Mouse (Mus musculus) adrenal gland, postnatal 10 days (tissue): ENCODE data around the gene Fxn. TPM values are rescaled to one million over a fixed set of nuclear protein-coding genes. Genes with fewer than 3 reads are reported as not detected.

Source experiments
- DNase-seq: peaks from one replicate; pipeline ENCODE4 v3.0.0; 2021; ENCODE audit warnings: mixed read lengths
- total RNA-seq, 2 experiments: library from RNA; stranded (reverse); gene quantifications; 2 replicates each; pipeline ENCODE4 v1.2.3; 2021

Gene Fxn
- total RNA-seq, 2 experiments from 2014 or later, result 18.0 to 22.1 TPM

DNA sequence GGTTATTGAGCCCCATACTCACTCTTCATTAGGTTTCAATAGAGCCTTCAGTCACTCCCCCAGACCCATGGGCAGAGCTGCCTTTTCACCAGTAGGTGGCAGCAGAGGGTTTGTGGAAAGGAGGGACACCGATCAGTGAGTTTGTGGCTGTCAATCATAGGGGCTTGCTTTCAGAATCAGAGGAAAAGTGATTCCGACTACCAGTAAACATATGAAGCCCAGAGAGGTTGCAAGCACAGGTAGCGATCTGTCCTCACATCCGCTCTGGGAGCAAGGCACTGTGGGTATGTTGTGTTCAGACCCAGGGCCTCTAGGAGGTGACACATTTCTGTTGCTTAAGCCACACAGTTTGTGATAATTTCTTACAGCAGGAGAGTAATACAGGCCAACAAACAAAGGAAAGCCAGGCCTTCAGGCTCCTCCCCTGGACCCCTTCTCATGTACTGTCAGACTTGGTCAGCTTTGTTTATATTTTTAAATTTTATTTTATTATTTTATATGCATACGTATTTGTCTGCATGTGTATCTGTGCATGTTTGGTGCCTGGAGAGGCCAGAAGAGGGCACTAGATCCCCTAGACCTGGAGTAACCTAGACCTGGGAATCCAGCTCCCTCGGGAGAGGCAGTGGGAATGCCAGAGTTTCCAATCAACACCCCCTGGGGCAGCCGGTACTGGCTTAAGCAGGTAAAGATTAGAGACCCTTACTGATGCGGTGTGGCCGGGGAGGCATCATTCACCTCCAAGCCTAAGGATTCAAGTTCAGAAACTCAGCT, 20.8 kb upstream of the Fxn start:
- DNase-seq, result peak; percentile 84

DNA sequence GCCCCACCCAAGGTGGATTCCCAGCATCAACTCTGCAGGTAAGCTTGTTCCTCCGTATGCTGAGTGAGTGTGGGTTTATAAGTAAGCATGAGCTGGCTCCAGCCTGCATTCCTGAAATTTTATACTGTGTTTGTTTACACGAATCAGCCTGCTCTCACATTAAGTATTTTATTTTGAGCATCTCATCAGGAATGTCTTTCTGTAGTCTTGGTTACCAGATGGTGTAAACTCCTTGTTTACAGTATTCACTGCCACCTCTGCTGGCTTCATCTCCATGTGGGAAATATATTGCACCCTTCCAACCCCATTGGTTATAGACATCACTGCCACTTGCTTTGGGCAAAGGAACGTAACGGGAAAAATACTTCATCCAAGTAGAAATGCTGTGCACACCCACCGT, 13.1 kb upstream of the Fxn start:
- DNase-seq, result no peak

DNA sequence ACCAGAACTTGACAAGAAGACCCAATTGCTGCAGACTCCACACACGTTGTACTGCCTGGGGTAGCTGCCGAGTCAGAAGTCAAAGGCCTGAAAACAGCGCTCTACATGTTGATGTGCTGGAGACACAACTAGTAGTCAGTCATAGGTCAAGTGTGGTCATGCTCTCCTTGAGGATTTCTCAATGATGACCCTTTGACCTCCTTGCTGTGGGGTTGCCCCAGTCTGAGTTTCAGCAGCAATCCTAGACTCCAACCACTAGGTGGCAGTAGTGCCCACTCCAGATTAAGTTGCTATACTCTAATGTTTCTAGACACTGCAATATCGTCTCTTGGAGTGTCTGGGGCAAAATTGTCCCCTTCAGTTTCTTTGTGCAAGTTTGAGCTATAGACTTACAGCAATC, 3.8 kb upstream of the Fxn start:
- peak; percentile 68 for DNase-seq

DNA sequence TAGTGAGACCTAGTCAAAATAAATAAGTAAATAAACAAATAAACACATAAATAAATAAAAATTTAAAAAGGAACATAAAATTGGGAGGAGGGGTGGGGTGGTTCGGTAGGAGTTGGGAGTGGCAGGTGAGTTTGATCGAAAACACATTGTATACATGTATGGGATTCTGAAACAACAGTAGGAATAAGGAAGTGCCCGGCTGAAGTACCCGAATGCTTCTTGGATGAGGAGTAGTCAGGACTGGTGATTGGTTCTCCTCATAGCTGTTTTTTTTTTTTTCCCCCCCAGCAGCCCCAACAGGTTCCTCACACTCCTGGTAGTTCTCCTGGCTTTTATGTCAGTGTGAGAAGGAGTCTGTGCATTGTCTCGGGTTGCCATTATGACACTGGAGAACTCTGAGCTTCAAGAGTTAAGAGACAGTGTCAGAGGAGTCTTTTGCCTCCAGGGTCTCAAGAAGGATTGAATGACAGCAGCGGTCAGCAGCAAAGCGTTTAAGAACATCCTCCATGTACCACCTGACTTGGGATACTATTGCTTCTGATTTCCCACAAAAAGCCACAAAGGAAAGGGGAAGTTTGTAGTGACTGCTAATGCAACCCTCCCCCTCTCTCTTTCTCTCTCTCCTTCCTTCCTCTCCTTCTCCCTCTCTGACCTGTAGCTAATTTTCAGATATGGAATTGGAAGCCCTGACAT, 1.0 kb upstream of the Fxn start:
- no peak for DNase-seq

DNA sequence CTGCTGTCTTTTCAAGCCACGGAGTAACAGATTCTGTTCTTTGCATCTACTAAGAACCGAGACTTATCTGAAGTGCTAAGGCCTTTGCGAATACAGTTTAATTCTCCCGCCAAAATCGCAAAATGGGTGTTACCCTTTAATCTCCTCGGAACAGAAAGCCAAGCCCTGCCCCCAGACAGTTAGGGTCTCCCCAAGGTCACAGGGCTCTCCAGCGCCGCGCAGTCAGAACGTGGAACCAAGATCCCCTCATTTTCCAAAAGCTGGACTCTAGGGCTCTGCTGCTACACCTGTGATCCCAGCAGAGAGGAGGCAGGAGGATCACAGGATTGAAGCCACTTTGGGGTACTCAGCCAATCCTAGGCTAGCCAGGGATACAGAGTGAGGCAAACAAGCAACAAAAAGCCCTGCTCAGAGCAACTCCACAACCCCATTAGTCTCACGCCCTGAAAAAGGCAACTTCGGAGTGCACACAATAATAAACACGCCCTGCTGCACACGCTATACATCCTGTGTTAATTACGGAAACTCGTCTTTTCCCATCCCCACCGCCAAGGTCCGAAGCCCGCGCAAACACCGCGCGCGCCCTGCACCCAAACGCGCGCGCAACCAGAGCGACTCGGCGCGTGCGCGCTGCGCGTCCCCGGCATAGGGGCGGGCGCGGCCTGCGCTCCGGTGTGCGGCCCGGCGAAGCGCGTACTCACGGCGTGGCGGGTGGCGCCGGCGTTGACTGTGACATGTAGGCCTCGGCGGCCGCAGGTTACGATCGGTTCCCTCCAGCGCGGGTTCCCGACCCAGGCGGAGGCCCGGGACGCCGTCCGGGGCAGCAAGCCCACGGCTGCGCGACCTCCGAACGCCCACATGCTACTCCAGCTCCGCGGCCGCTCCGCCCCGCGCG, 452 bp downstream of the Fxn start:
- peak; percentile 88 for DNase-seq

DNA sequence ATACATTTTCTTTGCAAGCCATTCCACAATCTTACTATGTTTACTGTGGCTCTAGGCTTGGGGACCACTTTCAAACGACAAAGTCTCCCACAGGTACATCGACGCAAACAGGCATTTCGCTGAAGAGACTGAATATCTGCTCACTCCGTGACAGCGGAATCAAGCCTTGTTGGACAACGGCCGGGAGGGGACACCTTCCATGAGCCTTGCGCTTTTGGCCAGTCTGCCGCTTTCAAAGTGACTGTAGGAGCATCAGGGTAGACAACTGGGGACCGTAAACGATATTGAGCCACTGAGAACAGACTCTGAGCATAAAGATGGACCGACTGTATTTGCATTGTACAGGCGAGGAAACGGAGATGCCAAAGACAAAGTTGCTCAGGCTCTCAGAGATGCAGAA, 1.5 kb downstream of the Fxn start:
- no peak for DNase-seq

DNA sequence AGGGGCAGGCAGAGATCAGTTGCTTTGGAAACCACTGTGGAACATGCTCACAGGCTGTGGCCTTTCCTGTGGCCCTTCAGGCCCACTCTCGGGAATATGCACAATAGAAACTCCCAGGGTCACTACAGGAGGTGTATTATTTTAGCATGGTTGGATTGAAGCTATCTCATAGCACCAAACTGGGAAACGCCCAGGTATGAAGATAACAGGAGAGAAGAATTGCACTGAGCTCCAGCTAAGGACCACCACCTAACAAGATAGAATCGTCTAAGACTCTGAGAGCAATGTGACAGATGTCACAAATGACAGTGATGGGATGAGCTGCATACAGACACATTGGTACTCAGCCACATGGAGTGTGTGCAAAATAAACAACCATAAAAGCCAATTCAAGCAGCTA, 6.1 kb downstream of the Fxn start:
- DNase-seq, result no peak

DNA sequence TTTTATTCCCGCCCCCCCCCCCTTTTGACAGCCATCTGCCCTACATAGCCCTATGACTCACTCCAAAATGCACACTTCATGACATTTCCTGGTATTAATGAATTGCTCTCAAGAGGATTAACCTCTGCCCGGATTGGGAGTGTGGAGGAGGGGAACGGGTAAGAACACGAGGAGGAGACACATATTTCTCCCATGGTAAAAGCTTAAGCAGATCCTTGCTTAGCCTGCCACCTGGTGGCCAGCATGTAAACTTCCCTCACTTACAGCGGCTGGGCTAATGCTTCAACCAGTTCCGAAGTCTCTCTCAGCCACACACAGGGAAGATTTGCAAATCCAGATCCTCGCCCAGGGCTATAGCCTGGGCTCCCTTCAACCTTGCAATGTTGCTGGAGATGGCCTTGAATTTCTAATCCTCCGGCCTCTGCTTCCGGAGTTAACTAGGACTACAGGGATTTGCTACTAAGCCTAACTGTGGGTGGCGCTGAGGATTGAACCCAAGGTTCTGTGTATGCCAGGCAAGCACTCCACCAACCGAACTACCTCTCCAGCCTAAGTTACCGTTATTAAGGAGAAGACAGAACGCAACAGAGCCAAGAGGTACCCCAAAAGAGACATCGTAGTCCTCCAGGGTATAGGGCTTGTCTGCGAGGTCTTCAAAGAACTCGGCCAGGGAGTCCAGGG, 8.5 kb downstream of the Fxn start:
- DNase-seq, result peak; percentile 89

DNA sequence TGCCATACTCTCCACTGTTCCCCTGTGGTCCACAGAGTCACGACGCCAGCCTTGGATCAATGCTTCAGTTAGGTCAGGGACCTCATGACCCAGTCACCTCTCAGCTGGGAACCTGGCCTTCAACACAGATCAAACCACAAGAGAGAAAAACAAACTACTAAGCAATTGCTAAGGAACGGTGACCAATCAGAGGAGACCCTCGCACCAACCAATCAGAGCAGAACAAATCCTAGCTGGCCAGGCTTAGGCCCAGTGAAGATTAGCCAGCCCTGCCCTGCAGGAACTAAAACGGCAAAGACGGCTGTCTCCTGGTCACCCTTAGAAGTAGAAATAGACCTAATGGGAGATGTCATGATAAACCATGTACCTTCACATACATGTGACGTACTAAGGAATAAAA, 9.1 kb downstream of the Fxn start:
- peak; percentile 68 for DNase-seq

DNA sequence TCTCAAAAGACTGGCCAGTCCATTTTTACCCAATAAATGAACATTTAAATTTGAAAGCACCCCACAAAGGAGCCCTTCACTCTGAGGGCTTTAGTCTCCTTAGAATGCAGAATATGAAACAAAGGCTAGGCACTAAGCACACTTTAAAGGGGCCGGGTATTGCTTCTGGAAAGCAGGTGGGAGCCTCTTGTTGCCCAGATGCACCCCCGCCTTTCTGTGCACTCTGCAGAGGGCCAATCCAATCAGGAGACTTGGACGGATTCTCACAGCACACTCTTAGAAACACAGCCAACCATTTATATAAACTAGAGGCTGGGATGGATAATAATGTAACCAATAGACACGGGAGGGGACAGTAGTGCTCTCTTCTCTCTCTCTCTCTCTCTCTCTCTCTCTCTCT, 11.9 kb downstream of the Fxn start:
- no peak for DNase-seq

DNA sequence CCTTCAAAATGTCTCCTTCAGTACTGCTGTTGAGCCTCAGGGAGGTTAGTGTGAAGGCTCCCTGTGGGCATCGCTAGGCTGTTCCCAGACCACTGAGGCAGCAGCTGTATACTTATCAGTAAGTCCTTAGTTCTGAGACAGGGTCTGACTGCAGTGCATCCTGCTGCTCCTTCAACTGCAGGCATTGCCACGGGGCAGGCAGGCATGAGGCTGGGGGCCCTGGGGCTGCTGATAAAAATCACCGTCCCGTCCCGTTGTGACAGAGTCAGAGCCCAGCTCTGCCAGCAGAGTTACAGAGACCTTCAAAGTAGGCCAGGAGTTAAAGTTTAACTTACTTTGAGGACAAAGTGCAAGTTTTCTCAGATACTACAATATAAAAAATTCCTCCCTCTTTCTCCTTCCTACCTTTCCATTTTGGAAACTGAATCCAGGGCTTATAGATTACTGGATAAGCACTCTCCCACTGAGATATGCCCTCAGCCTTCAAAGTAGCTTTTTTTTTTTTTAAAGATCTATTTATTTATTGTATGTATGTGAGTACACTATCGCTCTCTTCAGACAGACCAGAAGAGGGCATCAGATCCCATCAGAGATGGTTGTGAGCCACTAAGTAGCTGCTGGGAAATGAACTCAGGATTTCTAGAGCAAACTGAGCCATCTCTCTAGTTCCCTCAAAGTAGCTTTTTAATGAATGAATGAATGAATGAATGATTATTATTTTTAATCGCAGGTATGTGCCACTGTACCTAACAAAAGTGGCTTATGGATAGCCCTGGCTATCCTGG, 14.2 kb downstream of the Fxn start:
- no peak for DNase-seq

DNA sequence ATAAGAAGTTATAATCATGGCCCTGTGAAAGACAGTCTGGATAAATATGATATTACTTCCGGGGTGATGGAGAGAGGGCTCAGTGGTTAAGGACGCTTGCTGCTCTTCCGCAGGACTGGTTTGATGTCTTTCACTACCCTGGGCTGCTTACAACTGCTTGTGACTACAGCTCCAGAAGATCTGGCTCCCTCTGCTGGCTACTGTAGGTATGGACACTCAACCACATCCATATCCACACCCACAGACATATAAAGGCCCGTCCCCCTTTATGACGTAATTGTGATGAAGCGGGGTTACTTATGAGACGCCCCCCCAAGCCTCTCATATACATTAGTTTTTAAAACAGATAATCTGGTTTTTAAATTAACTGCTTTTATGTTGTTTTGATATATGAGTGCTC, 15.4 kb downstream of the Fxn start:
- peak; percentile 87 for DNase-seq

DNA sequence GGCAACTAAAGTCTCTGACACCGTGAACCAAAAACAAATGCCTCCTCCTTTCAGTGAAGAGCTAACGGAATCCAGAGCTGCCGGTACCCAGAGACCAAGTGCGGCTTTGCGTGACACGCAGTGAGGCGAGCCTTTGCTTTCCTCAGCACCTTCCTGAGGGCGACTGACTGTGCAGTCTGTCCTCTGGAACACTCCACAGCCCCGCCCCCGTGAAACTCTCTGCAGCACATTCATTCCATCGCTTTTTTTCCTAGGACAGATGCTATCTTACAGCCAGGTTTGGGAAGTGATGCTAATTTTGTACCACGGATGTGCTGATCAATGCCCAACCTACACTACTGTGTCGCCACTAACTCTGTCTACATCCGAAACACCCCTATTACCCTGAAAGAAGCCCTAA, 17.7 kb downstream of the Fxn start:
- no peak for DNase-seq

DNA sequence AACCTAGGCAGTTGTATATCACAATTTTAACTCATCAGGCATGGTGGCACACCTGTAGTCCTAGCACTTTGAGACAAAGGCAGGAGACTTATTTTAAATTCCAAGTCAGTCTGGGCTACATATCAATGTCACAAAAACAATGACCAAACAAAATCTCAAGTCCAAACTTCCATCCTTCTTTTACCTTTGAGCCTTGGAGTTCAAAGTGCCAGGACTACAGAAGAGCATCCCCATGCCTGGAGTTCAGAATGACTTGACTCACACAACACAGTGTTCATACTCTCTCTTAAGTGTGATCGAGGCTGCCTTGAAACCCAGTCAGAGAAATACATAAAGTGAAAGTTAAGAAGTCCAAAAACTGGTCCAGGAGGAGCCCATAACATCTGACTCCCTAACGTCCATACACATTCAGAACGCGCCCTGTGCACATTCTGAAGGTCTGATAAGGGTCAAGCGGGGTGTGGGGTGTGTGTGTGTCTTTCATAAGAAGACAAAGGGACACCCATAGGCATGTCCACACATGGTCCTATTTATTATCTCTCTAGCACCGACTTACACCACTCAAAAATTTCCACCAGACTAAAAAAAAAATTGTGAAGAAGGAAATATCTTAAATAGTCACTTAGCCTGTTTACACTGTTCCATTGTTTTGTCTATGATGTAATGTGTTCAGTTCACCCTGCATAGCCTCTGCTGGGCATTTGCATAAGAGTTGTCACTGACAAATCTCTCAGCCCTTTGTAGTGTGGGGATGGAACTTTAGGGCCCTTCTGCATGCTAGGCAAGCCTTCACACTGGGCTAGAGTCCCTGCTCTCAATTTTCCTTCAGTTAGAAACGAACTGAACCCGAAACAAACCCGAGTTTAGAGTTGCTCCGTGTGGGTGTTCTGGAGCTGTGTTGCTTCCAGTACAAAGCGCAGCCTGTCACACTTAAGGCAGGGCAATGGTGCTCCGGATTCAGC, 20.7 kb downstream of the Fxn start:
- no peak for DNase-seq

DNA sequence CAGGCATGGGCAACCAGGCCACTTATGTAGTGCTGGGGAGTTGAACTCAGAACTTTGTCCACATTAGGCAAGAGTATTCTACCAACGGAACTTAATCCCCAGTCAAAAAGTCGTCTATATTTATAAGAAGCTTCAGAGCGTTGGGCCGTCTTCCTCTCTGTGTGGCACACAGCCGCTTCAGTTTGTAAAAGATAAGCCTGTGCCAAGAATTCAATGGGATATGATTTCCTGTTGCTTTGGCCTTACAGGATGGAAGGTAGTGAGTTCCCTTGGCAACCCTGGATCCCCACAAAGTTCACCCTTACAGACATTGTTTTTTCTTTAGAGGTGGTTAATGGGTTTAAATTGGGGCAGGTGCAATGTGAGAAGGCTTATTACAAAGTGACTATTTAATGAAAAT, 22.0 kb downstream of the Fxn start:
- DNase-seq, result no peak

DNA sequence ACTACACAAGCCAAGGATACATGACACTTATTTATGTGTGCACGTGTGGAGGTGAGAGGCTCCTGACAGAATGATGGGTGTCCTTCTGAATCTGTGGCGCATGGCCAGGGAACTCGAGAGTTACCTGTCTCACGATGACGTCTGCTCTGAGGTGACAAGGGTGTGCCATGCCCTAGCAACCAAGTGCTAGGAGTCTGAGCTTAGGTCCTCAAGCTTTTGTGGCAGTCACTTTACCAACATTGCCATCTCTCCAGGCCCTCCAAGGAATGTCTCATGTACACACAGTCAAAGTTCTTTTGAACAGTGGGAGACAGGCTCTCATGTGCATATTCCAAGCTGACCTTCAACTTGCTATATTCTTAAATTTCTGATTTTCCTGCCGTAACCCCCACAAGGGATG, 22.4 kb downstream of the Fxn start:
- DNase-seq, result no peak

DNA sequence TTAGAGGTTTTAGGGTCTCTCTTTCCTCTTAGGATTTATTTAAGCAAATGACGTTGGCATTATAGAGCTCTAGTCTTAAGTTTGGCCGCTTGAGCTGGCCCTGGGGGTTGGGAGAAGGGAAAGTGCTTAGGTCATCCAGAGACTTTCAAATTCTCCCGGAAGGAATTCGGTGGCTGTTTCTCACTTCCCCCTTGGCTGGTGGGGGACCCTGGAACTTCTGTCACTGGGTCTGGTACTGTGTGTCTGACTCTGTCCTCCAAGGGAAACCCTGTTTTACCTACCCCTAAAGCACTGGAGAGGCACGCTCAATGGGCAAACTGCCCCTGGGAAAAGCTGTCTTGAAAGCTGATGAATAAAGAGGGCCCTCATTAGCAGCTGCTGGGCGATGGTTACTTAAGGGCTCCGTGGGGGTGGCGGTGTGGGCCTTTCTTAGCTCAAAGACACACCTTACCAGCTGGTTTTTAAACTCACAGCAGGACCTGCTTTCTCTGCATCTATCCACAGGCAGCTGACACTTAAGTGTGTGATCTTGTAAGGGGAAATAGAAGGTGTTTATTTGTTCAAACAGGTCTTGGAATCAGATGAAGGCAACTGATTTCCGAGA, 26.6 kb downstream of the Fxn start:
- DNase-seq, result no peak

DNA sequence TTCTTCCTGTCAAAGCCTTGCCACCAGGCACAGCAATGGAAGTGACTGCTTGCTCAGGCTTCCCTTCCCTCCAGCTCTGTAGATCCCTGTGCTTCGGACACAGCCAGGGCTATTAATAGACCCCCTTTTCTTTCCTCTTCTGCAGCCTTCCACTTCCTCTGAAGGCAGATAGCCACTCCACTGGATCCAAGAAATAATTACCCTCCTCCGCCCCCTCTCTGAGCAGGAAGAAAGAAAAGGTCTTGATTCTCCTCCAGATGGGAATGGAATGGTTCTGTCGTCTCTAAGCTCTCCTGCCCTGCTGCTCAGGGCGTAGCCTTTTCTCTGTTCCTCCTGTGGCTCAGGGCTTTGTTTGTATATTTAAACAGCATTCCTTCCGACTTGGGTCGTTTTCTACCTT, 28.5 kb downstream of the Fxn start:
- no peak for DNase-seq

DNA sequence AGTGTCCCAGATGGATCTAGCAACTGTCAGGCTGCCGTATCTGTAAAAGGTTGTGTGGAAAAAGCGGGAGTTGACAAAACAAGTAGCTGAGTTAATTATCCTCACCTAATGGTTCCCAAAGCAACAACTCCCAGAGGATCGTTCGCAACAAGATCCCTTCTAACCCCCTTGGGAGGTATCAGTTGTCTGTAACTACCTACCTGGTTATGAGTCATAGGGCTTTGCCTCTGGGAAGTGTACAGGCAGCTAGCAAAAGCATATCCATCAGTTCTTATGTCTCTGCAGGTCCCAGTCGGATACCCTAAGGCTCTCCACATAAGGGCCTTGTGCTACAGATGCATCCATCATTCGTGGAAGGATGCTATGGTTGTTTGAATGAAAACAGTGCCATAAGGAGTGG, 37.1 kb downstream of the Fxn start:
- no peak for DNase-seq
